Mouse (Mus musculus) G1E (cell line): Measurements from ENCODE around the gene Metap1.

Experiments
- CTCF ChIP-seq: IDR thresholded peaks from 2 replicates; pipeline ENCODE4 v1.5.1; 2012; ENCODE audit warnings: low read depth, low read length, inconsistent platforms, mixed read lengths
- GATA1 ChIP-seq: IDR thresholded peaks from 2 replicates; pipeline ENCODE4 v1.6.1; 2012; ENCODE audit warnings: borderline replicate concordance, low read length, inconsistent platforms, mixed read lengths
- GATA2 ChIP-seq: IDR thresholded peaks from 2 replicates; pipeline ENCODE4 v1.6.1; 2012; ENCODE audit warnings: low read depth, low read length, inconsistent platforms, borderline replicate concordance

GRCm38 (mm10) chr3:138525494-138525893, 36.2 kb upstream of the Metap1 start:
- TF ChIP-seq CTCF (no peak), GATA1 (no peak), GATA2 (no peak)
